Mouse (Mus musculus): ENCODE measurements around the gene Tmem108.

The Tmem108 gene

GRCm38 (mm10) chr9:103499366-103499765 is 262.3 kb downstream of the Tmem108 start:
- no peak for DNase-seq (ENCODE audit: low spot score in 2 of 2)

DNA sequence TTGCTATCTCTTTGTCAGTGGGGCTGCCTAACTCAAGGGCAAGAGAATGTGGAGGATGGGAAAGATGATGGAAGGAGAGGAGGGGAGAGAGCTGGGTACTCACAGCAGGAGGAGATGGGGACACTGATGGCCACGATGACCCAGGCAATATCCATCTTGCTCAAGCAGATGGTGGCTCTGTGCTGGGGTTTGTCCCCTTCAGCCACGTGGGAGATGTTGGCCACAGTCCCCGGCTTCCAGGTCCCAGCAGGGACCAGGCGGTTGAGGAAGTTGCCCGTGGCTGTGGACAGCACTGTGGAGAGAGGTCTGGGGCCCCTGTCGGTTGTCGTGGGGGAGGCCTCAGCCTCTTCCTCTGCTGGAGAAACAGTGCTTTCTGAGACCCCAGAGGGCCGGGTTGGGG is 262.9 kb downstream of the Tmem108 start:
- no peak for DNase-seq (ENCODE audit: low spot score in 2 of 2)

DNA sequence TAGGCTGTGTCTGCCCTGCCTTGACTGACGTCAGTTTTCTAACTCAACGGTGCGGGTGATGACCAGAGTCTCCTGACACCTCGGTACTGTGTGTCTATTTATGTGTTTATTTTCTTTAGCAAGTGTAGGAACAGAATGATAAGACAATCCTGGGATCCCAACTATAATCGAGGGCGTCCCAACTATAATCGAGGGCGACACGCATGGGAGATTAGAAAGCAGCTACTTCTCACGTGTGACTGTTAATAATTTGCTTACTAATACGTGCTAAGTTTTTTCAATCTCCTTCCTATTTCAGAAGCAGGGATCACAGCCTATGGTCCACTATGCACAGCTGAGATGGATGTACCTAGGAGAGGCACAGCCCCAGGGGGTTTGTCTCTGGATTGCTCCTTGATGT is 266.2 kb downstream of the Tmem108 start:
- no peak for DNase-seq (ENCODE audit: low spot score in 2 of 2)

DNA sequence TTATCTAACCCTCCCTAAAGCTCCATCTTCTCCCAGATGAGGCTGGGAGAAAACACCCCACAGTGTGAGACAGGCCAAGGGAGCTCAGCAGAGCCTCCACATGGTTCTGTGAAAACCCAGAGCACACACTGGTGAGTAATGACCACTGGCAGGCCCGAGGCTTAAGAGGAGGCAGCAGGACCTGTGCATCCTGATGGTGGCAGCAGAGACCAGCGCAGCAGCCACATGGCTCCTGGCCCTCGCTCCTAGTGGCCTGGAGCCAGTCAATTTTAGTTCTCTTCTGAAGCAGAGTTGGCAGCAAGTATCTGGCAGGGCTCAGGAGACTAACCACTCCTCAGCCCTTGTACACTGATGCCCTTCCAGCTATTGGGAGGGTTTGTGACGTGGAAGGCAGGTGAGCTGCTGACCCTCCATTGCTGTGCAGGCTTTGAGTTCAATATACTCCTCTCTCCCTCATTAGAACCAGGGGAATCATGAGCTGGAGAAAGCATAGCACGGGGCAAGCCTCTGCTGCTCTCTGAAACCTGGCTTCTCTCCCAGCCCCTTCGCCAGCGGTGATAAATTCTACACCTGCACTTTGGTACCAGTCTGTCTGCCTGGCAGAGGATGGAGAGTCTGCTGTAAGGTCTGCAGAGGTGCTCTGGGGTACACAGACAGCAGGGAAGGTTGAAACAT is 267.2 kb downstream of the Tmem108 start:
- DNase-seq (ENCODE audit: low spot score in 2 of 2), result peak; percentile 69 to 76

GRCm38 (mm10) chr9:103491985-103492384 is 269.7 kb downstream of the Tmem108 start:
- DNase-seq (ENCODE audit: low spot score in 2 of 2), result no peak

DNA sequence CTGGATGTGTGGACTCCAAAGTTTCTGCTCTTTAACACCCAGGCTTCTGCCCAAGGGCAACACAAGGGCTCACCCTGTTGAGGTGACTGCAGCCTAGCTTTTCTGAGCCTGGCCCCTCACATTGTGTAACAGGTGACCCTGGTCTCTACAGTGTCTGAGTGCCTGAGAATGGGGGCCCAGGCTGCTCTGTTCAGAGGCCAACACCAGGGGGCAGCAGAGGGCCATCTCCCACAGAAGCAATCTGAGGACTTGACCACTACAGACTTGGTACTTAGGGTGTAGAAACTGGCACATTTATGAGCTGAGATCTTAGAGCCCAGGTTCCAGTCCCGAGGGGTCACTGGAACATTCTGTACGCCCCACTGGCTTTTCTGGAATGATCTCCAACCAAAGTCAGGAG is 271.2 kb downstream of the Tmem108 start:
- peak; percentile 50 to 75 for DNase-seq (ENCODE audit: low spot score in 2 of 2)

GRCm38 (mm10) chr9:103489883-103490282 is 271.8 kb downstream of the Tmem108 start:
- no peak for DNase-seq (ENCODE audit: low spot score in 2 of 2)

DNA sequence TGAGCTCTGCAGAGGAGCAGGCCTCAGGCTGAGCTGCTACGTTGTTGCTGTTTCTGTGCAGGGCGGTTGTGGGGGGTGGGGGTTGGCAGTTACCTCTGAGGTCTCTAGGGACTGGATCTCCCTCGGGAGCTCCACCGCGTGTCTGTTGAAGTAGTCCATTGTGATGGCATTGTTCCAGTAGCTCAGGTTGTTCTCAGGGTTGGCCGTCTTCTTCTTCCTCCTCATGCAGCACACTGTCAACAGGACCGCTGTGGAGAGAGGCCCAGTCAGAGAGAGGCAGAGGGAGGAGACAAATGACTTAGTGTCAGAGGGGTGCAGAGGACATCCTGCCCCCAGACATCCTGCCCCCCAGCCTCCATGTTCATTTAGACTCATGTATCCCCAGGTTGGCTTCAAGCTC is 272.5 kb downstream of the Tmem108 start:
- DNase-seq (ENCODE audit: low spot score in 2 of 2), result no peak

DNA sequence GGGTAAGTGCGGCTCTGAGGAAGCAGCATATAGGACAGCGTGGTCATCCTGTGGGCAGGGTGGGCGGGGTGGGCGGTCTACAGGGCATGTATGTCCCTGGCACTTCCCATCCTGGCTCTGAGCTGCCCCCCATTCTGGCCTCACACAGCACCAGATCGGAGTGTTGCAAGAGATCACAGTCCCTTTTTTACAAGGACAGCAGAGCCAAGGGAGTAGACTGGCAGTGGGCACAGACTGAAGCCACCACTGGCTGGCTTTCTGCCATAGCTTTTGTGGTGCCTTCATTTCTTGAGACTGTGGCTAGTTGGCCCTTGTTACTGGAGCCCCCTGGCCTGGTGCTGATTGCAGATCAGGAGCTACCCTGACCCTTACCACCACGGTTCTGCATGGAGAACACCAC is 275.4 kb downstream of the Tmem108 start:
- DNase-seq (ENCODE audit: low spot score in 2 of 2), result no peak

GRCm38 (mm10) chr9:103485606-103486005 is 276.0 kb downstream of the Tmem108 start:
- no peak for DNase-seq (ENCODE audit: low spot score in 2 of 2)

DNA sequence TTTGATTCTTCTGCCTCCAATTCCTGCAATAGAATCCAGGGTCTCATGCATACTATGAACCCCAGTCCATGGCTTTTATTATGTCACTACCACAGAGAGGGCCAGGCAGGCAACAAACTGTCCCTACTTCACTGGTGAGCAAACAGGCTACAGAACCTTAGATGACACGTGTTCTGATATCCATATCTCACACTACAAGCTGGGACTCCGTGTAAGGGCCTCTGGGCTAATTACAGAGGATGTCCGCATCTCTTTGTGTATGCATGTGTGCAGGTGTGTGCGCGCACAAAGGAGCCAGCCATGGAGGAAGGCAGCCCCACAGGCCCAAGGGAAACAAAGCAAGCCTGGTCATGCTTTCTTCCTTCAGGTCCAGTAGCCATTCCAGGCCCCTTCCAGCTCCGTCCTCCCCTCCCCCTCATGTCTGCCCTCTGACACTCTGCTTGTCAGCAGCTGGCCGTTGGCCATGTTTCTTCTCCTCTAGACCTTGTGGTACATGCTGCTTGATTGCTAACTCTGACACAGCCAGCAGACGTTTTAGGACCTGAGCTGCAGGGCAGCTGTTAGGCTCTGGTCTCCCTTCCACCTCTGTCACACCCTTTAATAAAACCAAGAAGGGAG is 280.9 kb downstream of the Tmem108 start:
- DNase-seq (ENCODE audit: low spot score in 2 of 2), result no peak

DNA sequence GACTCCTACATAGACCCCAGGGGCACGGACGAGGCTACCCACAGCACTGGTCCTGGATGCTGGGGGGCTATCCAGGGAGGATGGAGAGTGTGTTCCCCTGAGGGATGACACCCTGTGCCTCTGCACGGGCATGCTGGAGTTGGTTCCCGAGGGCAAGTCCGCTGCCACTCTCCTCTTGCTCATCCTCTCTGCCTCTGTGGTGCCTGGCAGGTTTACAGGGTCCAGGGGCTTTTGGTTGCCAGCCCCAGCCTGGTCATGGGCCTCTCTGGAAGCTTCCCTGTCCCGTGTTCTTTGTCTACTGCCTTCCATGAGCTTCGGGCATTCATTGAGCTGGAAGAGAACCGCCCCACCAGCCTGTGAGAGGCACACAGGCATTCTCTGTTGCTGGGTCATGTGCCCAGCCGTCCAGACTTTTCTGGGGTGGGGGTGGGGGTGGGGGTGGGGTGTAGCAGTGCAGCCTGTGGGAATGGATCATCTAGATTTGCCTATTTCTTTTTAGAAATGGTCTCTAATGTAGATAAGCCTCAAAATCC is 281.5 kb downstream of the Tmem108 start, which contains the start of gene Bfsp2:
TSS of gene Bfsp2 (minus strand) at position 377 of the 533 bp plus-strand sequence.
- no peak for DNase-seq (ENCODE audit: low spot score in 2 of 2)

DNA sequence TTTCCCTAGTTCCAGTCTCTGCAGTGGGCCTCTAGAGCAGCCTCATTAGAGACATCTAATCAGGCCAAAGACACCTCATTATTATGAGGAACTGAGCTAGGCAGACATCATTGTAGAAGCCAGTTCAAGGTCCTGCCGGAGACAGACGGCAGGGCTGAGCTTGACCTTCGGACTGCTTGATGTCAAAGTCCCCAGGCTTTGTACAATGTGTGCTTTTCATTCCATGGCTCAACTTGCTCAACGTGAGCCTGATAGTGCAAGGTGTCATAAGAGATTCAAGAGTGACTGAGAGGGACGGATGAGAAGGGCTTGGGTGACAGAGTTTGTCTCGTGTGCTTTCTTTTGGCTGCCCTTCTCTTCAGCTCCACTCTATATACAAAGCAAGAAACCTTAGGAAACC is 286.2 kb downstream of the Tmem108 start:
- DNase-seq (ENCODE audit: low spot score in 2 of 2), result no peak

DNA sequence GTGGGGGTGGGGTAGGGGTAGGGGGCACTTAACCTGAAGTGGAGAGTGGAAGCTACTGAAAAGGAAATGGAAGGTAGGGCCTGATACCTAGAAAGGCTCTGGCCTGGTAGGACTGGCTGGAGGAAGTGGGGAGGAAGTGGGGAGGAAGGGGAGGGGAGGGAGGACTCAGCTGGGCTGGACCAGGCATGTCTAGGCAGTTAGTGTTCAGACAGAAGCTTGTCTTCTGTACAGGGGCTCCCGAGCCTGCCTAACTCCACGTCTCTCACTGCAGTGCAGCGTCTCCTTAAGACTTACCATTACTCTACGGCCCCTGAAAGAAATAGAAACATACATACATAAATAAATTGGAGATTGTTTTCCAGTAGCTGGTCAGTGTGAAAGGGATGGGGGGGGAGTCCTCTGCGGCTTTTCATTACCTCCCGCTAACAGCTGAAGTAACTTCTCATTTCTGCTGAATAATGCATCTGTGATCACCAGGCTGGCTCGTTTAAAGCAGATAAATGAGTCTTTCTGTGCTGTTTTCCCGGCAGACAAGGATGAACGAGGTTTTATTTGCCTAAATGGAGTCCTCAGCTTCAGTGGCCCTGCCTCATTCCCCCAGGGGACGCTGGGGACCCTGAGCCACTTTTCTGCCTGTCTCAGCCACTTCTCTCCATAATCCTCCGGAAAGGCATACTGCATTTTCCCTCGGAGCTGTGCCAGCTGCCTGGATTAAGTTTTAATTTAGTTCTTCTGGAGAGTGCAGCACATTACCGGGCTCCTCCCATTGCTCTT is 287.5 kb downstream of the Tmem108 start:
- DNase-seq (ENCODE audit: low spot score in 2 of 2), result peak in 1 of 2 experiments; percentile 36

DNA sequence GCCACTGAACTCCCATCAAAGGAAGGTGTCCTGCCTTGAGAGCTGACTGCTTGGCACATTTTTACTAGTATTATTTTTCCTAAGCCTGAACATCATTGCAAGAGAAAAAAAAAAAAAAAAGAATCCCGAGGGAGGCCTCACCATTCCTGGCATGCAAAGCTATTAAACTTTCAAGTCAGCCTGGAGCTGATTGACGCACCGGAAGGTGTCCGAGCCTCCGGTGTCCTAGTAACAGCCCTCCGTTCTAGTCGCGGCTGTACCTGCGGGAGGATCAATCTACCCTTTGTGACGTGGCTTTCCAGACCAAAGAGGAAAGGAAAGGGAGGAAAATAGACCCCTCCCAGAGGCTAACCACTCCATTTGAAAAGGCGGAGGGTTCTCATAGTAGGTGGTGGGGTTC is 289.9 kb downstream of the Tmem108 start:
- DNase-seq (ENCODE audit: low spot score in 2 of 2), result no peak

GRCm38 (mm10) chr9:103469516-103469915 is 292.1 kb downstream of the Tmem108 start:
- DNase-seq (ENCODE audit: low spot score in 2 of 2), result no peak

DNA sequence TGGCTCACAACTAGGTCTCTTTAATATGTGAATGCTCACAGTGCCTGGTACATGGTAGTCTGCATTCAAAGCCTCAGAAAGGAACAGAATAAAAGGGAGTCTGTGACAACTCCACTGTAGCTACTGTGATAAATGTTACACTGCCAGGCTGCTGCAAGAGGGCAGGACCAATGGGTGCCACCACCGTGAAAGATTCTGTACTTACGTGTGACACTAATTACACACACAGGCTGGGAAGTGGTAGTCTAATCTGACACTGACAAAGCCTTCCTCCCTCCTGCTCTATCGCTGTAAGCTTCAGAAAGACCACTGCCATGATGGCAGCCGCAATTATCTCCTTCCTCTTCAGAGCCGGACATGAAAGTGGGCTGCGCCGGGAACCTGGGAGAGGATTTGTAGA is 292.7 kb downstream of the Tmem108 start:
- no peak for DNase-seq (ENCODE audit: low spot score in 2 of 2)

DNA sequence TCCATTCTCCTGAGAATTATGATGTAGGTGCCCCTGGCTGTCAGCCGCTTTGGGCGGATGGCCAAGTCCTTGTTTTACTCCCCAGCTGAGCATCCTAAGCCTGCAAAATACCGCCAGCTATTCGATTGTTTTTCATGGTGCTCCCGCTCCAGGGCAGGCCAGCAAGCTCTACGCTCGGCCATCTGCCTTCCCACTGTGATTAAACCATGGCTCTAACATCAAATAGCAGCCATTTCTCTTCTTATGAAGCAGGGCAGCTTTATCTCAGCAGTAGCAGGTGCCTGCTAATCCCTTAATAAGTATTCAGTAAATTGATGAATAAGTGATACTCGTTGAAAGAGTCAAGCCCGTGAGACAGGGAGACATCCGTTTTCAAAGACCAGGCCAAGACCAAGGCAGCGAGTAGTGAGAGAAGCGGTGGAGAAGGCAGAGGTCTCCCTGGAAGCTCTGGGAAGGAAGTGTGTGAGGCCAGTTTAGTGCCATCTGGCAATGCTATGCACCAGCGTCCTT is 295.9 kb downstream of the Tmem108 start:
- no peak for DNase-seq (ENCODE audit: low spot score in 2 of 2)

GRCm38 (mm10) chr9:103465293-103465692 is 296.3 kb downstream of the Tmem108 start:
- no peak for DNase-seq (ENCODE audit: low spot score in 2 of 2)

DNA sequence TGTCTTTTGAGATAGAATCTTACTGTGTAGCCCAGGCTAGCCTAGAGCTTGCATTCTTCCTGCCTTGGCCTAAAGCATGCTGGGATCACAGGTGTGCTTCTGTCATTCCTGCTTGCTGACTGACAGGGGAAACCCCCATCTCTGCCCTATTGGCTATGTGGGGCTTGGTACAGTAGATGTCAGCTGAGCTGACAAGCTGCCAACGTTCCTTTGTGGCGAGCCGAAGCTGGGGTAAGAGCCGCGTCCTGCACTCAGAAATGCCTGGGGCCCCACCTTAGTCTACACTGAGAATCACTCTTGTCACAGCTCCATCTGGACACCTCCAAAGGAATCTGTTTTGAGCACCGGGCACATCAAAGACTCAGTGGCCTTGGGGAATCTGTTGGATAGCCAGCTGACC is 297.8 kb downstream of the Tmem108 start:
- DNase-seq (ENCODE audit: low spot score in 2 of 2), result no peak

GRCm38 (mm10) chr9:103459839-103460238 is 301.8 kb downstream of the Tmem108 start:
- DNase-seq (ENCODE audit: low spot score in 2 of 2), result no peak

- no peak for DNase-seq (ENCODE audit: low spot score in 2 of 2)
These were observed 302.3 kb downstream of the Tmem108 start for GRCm38 (mm10) chr9:103459307-103459706.

All from frontal cortex, postnatal 10 days (tissue).